Mouse (Mus musculus) layer of hippocampus, postnatal 14 days (tissue): ENCODE data around the gene Fam45a. TPM values are rescaled to one million over a fixed set of nuclear protein-coding genes. Genes with fewer than 3 reads are reported as not detected.
"Not testable (repeated sequence)": the region's sequence is repeated elsewhere in the genome, so short reads cannot be mapped to it uniquely, and the experiment has no call there.

Source experiments
- DNase-seq, 2 experiments: peaks; one replicate each; pipeline ENCODE4 v3.0.0; 2021 to 2022; ENCODE audit warnings: low spot score in 2 of 2, mixed read lengths in 1 of 2
- microRNA-seq, 2 experiments: library from miRNA; unstranded; fragments of <30 nt; microRNA quantifications; one replicate each; pipeline ENCODE4 v1.2.0; 2021
- total RNA-seq, 2 experiments: library from RNA; stranded (reverse); gene quantifications; 2 replicates each; pipeline ENCODE4 v1.2.3; 2021

Fam45a gene
- total RNA-seq, 2 experiments from 2014 or later: 29.3 to 32.1 TPM

GRCm38 (mm10) chr19:60837747-60838146 is 26.4 kb downstream of the Fam45a start:
- peak; percentile 30 to 55 for DNase-seq

GRCm38 (mm10) chr19:60843324-60843723 is 31.9 kb downstream of the Fam45a start:
- no peak for DNase-seq

- no peak for DNase-seq
Observed at GRCm38 (mm10) chr19:60845731-60846130, 34.3 kb downstream of the Fam45a start.

- DNase-seq: peak; percentile 82 to 93
Observed at GRCm38 (mm10) chr19:60860868-60861700, 49.7 kb downstream of the Fam45a start, which contains the start of gene Sfxn4. Gene Sfxn4 (minus strand): TSS chr19:60861479.

- not testable (repeated sequence) for DNase-seq
Observed at GRCm38 (mm10) chr19:60866169-60866568, 54.8 kb downstream of the Fam45a start.

- no peak for DNase-seq
Observed at GRCm38 (mm10) chr19:60870489-60870888, 59.1 kb downstream of the Fam45a start.

GRCm38 (mm10) chr19:60871366-60871765 is 60.0 kb downstream of the Fam45a start:
- no peak for DNase-seq

GRCm38 (mm10) chr19:60872272-60872671 is 60.9 kb downstream of the Fam45a start:
- DNase-seq: no peak

GRCm38 (mm10) chr19:60873501-60873900 is 62.1 kb downstream of the Fam45a start:
- no peak for DNase-seq

GRCm38 (mm10) chr19:60874064-60874694 is 62.8 kb downstream of the Fam45a start, which contains the start of gene Prdx3:
Gene Prdx3 (minus strand): TSS chr19:60874556.
- peak; percentile 89 to 94 for DNase-seq

- peak in 1 of 2 experiments; percentile 37 for DNase-seq
Observed at GRCm38 (mm10) chr19:60883129-60883528, 71.7 kb downstream of the Fam45a start.

Small RNAs within 50 kb of the gene (microRNA-seq; reads per million reads assigned to microRNA genes)
- gene mmu-mir-3084-1: 0 reads per million in 2 experiments

Other genes with a start within 250 kb of the Fam45a start
- 10 to 100 TPM; 47.0 to 47.3 TPM for gene Cacul1, start 230.6 kb upstream of the Fam45a start, total RNA-seq
- gene Nanos1, start 55.6 kb upstream of the Fam45a start, total RNA-seq: 10 to 100 TPM; 17.3 to 18.7 TPM
- 100 to 1,000 TPM; 117 to 118 TPM for gene Eif3a, start 20.9 kb upstream of the Fam45a start, total RNA-seq
- 10 to 100 TPM; 10.6 to 15.5 TPM for gene Sfxn4, start 49.9 kb downstream of the Fam45a start, total RNA-seq
- 10 to 100 TPM; 74.1 to 74.9 TPM for gene Prdx3, start 63.0 kb downstream of the Fam45a start, total RNA-seq
- gene Grk5, start 78.2 kb downstream of the Fam45a start, total RNA-seq: 1 to 10 TPM; 8.8 to 9.1 TPM